Mouse (Mus musculus) G1E (cell line): ENCODE data around the gene Sorl1. TPM values are rescaled to one million over a fixed set of nuclear protein-coding genes. Genes with fewer than 3 reads are reported as not detected.

ENCODE experiments used
- ATAC-seq: 2 replicates; pipeline ENCODE4 v1.8.0; 2016; ENCODE audit warnings: mild to moderate bottlenecking; ENCODE audit not compliant: insufficient number of reproducible peaks, poor library complexity, low FRiP score, severe bottlenecking; ENCODE audit errors: extremely low read depth
- DNase-seq: peaks from one replicate; pipeline ENCODE4 v3.0.0; 2012; ENCODE audit warnings: low spot score
- H3K27me3 ChIP-seq: 2 replicates; pipeline ENCODE4 v1.6.1; 2012; ENCODE audit warnings: mild to moderate bottlenecking, low read length, inconsistent platforms; ENCODE audit not compliant: insufficient read depth
- H3K36me3 ChIP-seq: replicated peaks from 2 replicates; pipeline ENCODE3; 2012; ENCODE audit warnings: mild to moderate bottlenecking, inconsistent platforms
- H3K4me1 ChIP-seq: 2 replicates; pipeline ENCODE4 v1.6.1; 2012; ENCODE audit warnings: low read depth, low read length, inconsistent platforms, mixed read lengths; ENCODE audit not compliant: insufficient read depth
- H3K4me3 ChIP-seq: 2 replicates; pipeline ENCODE4 v1.5.1; 2012; ENCODE audit warnings: low read depth, mild to moderate bottlenecking, inconsistent platforms, low read length, moderate library complexity, mixed read lengths
- H3K9me3 ChIP-seq: replicated peaks from 2 replicates; pipeline ENCODE4 v1.6.1; 2012; ENCODE audit warnings: inconsistent platforms
- CTCF ChIP-seq: IDR thresholded peaks from 2 replicates; pipeline ENCODE4 v1.5.1; 2012; ENCODE audit warnings: low read depth, low read length, inconsistent platforms, mixed read lengths
- GATA1 ChIP-seq: IDR thresholded peaks from 2 replicates; pipeline ENCODE4 v1.6.1; 2012; ENCODE audit warnings: borderline replicate concordance, low read length, inconsistent platforms, mixed read lengths
- GATA2 ChIP-seq: IDR thresholded peaks from 2 replicates; pipeline ENCODE4 v1.6.1; 2012; ENCODE audit warnings: low read depth, low read length, inconsistent platforms, borderline replicate concordance
- POLR2AphosphoS5 ChIP-seq: IDR thresholded peaks from 2 replicates; pipeline ENCODE4 v1.6.1; 2012; ENCODE audit warnings: low read depth, low read length, inconsistent platforms; ENCODE audit not compliant: insufficient replicate concordance
- TAL1 ChIP-seq: conservative IDR thresholded peaks from 2 replicates; pipeline ENCODE4 v1.6.1; 2012; ENCODE audit warnings: low read depth, low read length, inconsistent platforms, mixed read lengths
- polyA plus RNA-seq: library from polyadenylated mRNA; stranded (reverse); fragments of >175 nt; gene quantifications from 2 replicates; pipeline ENCODE4 v1.2.3, GENCODE M21; 2012
- total RNA-seq, 2 experiments: library from RNA; stranded (forward) in 1 of 2; stranded (reverse) in 1 of 2; fragments of 200-1000 nt in 1 of 2; fragments of >200 nt in 1 of 2; fragmentation: Nextera tagmentation in 1 of 2; gene quantifications; 2 replicates each; pipeline ENCODE4 v1.2.3; 2014 to 2017

Gene Sorl1
- total and polyA plus RNA-seq, 3 experiments: under 0.01 to 0.05 TPM; not detected in 1

- Histone ChIP-seq H3K4me3 (no peak overlapping the region), H3K36me3 (no peaks in the 10 kb centered on the region), H3K27me3 (no peaks in the 10 kb centered on the region), H3K4me1 (no peaks in the 10 kb centered on the region), H3K9me3 (peaks cover 14% of the 10 kb centered on the region)
- TF ChIP-seq GATA1 (no peak), TAL1 (no peak), CTCF (no peak), GATA2 (no peak), POLR2AphosphoS5 (no peak)
- DNase-seq (no peak), ATAC-seq (no peak)
These were observed 91.7 kb downstream of the Sorl1 start for GRCm38 (mm10) chr9:42032419-42032818.

DNA sequence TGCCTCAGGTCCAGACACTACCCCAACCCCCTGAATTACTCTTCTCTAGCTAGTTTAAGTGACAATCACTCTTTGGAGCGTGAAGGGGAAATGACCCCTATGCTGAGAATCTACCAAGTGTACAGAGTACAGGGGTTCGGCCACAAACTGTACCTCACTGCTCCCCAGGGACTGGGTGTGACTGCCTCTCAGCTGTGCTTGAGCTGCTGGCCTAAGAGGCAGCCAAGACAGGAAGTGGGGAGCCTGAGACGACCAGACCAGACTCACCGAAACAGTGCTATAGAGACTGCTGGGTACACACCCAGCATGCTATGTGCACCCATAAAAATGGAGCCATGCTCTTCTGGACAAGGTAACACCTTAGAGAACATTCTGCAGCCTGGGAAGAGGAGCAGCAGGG, 95.3 kb downstream of the Sorl1 start:
- ATAC-seq (no peak), DNase-seq (no peak)
- TF ChIP-seq CTCF (no peak), GATA1 (no peak), TAL1 (no peak), POLR2AphosphoS5 (no peak)
- Histone ChIP-seq H3K4me1 (no peaks in the 10 kb centered on the region), H3K4me3 (no peak overlapping the region), H3K36me3 (no peaks in the 10 kb centered on the region), H3K9me3 (peaks cover 15% of the 10 kb centered on the region), H3K27me3 (no peaks in the 10 kb centered on the region)

GRCm38 (mm10) chr9:42024257-42024656, 99.8 kb downstream of the Sorl1 start:
- ATAC-seq: no peak
- no peaks in the 10 kb centered on the region for H3K36me3 ChIP-seq
- H3K4me3 ChIP-seq: no peak overlapping the region
- DNase-seq: no peak
- peaks cover 12% of the 10 kb centered on the region for H3K9me3 ChIP-seq
- H3K27me3 ChIP-seq: no peaks in the 10 kb centered on the region; the same call in 1 of the 2 replicates
- TF ChIP-seq CTCF (no peak), TAL1 (no peak), GATA2 (no peak), GATA1 (no peak)
- H3K4me1 ChIP-seq: no peaks in the 10 kb centered on the region

GRCm38 (mm10) chr9:42023383-42023782, 100.7 kb downstream of the Sorl1 start:
- TF ChIP-seq GATA2 (no peak), POLR2AphosphoS5 (no peak), GATA1 (no peak), CTCF (no peak), TAL1 (no peak)
- no peak for ATAC-seq

GRCm38 (mm10) chr9:42022318-42022717, 101.8 kb downstream of the Sorl1 start:
- no peaks in the 10 kb centered on the region for H3K4me1 ChIP-seq
- ATAC-seq (no peak), DNase-seq (no peak)
- H3K36me3 ChIP-seq: no peaks in the 10 kb centered on the region
- no peak overlapping the region for H3K4me3 ChIP-seq
- no peak for TF ChIP-seq GATA1
- TF ChIP-seq POLR2AphosphoS5: no peak
- TF ChIP-seq GATA2: no peak
- TF ChIP-seq CTCF: no peak
- no peak for TF ChIP-seq TAL1
- H3K27me3 ChIP-seq: no peaks in the 10 kb centered on the region; the same call in 1 of the 2 replicates
- H3K9me3 ChIP-seq: peaks cover 5% of the 10 kb centered on the region

More at GRCm38 (mm10) chr9:42023383-42023782, 100.7 kb downstream of the Sorl1 start:
- no peaks in the 10 kb centered on the region for H3K4me1 ChIP-seq
- H3K27me3 ChIP-seq: no peaks in the 10 kb centered on the region; the same call in 1 of the 2 replicates
- DNase-seq: no peak
- no peak overlapping the region for H3K4me3 ChIP-seq
- peaks cover 8% of the 10 kb centered on the region for H3K9me3 ChIP-seq
- H3K36me3 ChIP-seq: no peaks in the 10 kb centered on the region

GRCm38 (mm10) chr9:42019308-42020031, 104.6 kb downstream of the Sorl1 start:
- Histone ChIP-seq H3K4me1 (no peaks in the 10 kb centered on the region), H3K27me3 (no peaks in the 10 kb centered on the region; the same call in 1 of the 2 replicates), H3K9me3 (peaks cover 7% of the 10 kb centered on the region), H3K36me3 (no peaks in the 10 kb centered on the region), H3K4me3 (no peak overlapping the region)
- TF ChIP-seq TAL1 (no peak), POLR2AphosphoS5 (no peak), GATA2 (no peak), CTCF (no peak), GATA1 (no peak)
- ATAC-seq: no peak
- no peak for DNase-seq

DNA sequence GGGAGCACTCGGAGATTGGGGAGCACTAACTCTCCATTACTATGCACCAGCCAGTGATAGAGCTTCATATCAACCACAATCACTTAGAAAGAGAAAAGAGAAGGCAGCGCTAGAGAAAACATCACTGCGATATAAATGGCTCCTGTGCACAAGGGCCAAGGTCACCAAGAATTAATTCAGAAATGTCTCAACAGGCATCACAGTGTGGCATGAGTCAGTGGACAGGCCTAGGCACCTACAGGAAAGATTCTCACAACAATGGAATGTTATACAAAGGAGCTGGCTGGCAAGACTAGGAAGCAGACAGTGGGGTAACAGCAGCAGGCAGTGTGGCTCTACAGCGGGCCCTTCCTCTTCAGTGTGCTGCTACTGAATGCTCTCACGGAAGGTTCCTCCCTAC, 115.6 kb downstream of the Sorl1 start:
- ATAC-seq (no peak), DNase-seq (no peak)
- Histone ChIP-seq H3K9me3 (peaks cover 9% of the 10 kb centered on the region), H3K4me1 (no peaks in the 10 kb centered on the region), H3K27me3 (no peaks in the 10 kb centered on the region), H3K36me3 (no peaks in the 10 kb centered on the region), H3K4me3 (no peak overlapping the region)
- TF ChIP-seq GATA2 (no peak), CTCF (no peak), GATA1 (no peak), TAL1 (no peak), POLR2AphosphoS5 (no peak)
